Comparison of ENCODE assay signal across 8 mouse cellular contexts in the genomic region with DNA sequence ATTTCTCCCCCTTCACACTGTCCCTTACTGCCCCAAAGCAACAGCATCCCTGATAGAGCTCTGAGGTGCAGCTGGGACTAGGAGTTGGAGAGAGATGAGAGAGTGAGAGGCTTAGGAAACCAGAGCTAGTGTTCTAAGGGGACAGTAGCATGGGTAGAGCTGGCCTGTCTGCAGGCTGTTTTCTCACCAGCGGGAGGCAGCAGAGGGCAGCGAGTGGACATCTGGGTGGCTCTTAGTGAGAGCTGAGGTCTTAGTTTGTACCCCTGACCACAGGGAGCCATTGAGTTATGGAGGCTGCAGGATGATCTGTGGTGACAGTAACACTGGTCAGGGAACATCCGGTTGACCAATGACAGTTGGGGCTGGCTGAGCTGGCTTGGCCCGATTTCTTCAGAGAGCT.
DNase-seq lines count a peak whose midpoint lies in the region; ATAC-seq and TF ChIP-seq lines count a peak whose summit lies in the region.

No protein-coding gene starts in this region.

- H3K4me2 ChIP-seq in hindbrain, postnatal 0 days (ENCODE audit: low read depth, low read length): no peak overlapping the region

- H3K9me3 ChIP-seq in hindbrain, postnatal 0 days (ENCODE audit: low read length): no peaks in the 10 kb centered on the region

- no peak overlapping the region for H3K9ac ChIP-seq in hindbrain, postnatal 0 days (replicated peaks; ENCODE audit: low read length)

- peak; percentile 96 for TF ChIP-seq CTCF in gastrocnemius, adult 2 months (IDR thresholded peaks at IDR 0.05)
- peak; percentile 90 for TF ChIP-seq CTCF in hindbrain, postnatal 0 days (IDR thresholded peaks at IDR 0.05; ENCODE audit: low read depth)

- intact Hi-C loops in gastrocnemius, adult 2 months (cut with DNase I): loop anchor here (2.0 to 5.0 kb wide), 3 partner anchors 85 to 257 kb away; no protein-coding TSS in a partner anchor

- WGBS in hindbrain, postnatal 0 days: 33% methylated on average over 4 of the region's 4 CpGs

- no peaks in the 10 kb centered on the region for H3K27me3 ChIP-seq in hindbrain, postnatal 0 days (ENCODE audit: insufficient read depth, low read length)

- no peaks in the 10 kb centered on the region for H3K4me1 ChIP-seq in hindbrain, postnatal 0 days (ENCODE audit: insufficient read depth, low read length)

- peak; percentile 73 for ATAC-seq in hindbrain, postnatal 0 days
- ATAC-seq in megakaryocyte, adult 5-6 weeks (ENCODE audit: poor library complexity, severe bottlenecking): peak; percentile 89

- H3K27ac ChIP-seq in gastrocnemius, adult 2 months: peak overlapping the region; percentile 28
- no peak overlapping the region for H3K27ac ChIP-seq in hindbrain, postnatal 0 days

- no peaks in the 10 kb centered on the region for H3K36me3 ChIP-seq in hindbrain, postnatal 0 days (ENCODE audit: insufficient read depth, low read length)

- no peak overlapping the region for H3K4me3 ChIP-seq in gastrocnemius, adult 2 months
- no peak overlapping the region for H3K4me3 ChIP-seq in hindbrain, postnatal 0 days (ENCODE audit: low read length)

- peak; percentile 51 for DNase-seq in Muller cell, postnatal 12 days (ENCODE audit: inconsistent ontology term)
- peak; percentile 76 for DNase-seq in cerebellum, adult 9-11 months
- DNase-seq in gastrocnemius, adult 2 months: peak; percentile 91
- peak; percentile 75 for DNase-seq in hindbrain, postnatal 0 days (ENCODE audit: low spot score)
- DNase-seq in left cerebral cortex, adult 18-20 months (ENCODE audit: low spot score in 2 of 2): peak; percentile 85 to 91
- peak; percentile 85 to 92 for DNase-seq in right cerebral cortex, adult 2 months (ENCODE audit: low spot score in 2 of 2)
- DNase-seq in urinary bladder, adult 2 months (ENCODE audit: low spot score): peak; percentile 79
